Mouse (Mus musculus): ENCODE results near the gene Myt1l.

Gene Myt1l

GRCm38 (mm10) chr12:29528031-29528771, at the start of gene Myt1l:
TSS of gene Myt1l (plus strand) at chr12:29528384.
- no peak for DNase-seq (ENCODE audit: low read depth, low spot score)

GRCm38 (mm10) chr12:29486424-29487035, 41.7 kb upstream of the Myt1l start:
- DNase-seq (ENCODE audit: low read depth, low spot score) = no peak

- DNase-seq (ENCODE audit: low read depth, low spot score) = no peak
These were observed 1.9 kb upstream of the Myt1l start for GRCm38 (mm10) chr12:29526236-29526644.

DNA sequence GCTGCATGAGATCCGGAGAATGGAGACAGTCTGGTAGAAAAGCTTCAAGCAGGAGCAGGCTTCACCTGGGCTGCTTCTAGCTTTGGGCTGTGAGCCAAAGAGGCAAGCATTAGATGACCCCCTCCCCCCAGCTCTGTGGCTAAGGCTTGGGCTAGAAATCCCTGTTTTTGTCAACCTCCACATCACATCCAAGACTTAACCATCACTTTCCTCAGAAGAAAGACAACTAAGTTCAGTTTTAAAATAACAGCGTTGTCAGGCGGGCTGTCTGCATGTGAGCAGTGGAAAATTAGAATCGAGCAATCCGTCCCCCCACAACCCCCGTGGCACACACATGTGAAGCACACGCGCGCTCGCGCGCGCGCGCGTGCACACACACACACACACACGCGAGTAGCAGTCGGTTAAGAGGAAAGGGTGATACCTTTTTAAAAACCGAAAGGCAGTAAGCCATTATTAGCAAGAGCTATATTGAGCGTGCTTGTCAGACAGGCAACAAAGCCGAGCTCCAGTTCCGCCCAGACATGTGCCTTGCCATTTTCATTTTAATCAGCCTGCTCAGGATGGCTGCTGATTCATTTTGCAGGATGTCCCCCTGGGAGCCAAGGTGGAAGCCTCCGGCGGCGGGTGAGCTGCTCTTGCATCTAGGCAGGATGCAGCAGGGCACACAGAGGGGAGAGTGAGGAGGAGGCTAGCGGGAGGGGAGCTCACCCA, 979 bp upstream of the Myt1l start:
- peak; percentile 62 for DNase-seq (ENCODE audit: low read depth, low spot score)

GRCm38 (mm10) chr12:29530241-29530725, 2.1 kb downstream of the Myt1l start:
- DNase-seq (ENCODE audit: low read depth, low spot score) = peak; percentile 57

DNA sequence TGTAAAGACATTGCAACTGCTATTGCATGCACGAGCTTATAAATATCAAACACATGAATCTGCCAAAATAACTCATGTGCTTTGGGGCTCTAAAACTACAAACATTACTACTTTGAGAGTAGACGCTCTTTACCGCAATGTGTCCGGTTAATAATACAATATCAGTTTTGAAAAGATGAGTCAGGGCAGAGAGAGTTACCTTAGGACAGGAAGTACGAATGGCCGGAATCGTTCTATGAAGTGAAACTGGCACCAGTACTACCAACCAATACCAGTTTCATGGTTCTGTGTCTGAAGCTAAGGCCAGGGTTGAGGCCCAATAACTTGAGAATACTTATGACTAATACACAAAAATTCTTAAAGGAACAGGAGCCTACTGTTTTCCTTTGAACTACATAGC, 2.6 kb downstream of the Myt1l start:
- DNase-seq (ENCODE audit: low read depth, low spot score) = no peak

GRCm38 (mm10) chr12:29533071-29533876, 5.1 kb downstream of the Myt1l start:
- DNase-seq (ENCODE audit: low read depth, low spot score) = no peak

DNA sequence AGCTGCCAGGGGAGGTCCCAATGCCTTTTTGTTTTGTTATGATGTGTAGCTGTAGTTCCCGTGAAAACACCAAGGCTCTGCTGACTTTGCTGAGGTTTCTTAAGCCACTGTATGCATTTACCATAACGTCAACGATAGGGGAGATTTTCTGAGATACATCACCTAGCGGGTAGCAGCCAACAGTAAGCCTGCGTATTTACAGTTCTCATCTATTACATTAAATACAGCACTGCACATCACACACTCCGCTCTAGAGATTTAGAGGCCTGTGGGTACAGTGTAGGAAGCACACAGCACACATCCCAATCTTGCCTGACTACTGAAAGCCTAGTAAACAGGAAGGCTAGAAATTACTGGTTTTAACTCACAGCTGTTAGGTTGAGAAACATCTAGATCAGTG, 6.1 kb downstream of the Myt1l start:
- DNase-seq (ENCODE audit: low read depth, low spot score) = no peak

GRCm38 (mm10) chr12:29534761-29535300, 6.6 kb downstream of the Myt1l start:
- DNase-seq (ENCODE audit: low read depth, low spot score) = peak; percentile 18

GRCm38 (mm10) chr12:29537916-29538315, 9.7 kb downstream of the Myt1l start:
- no peak for DNase-seq (ENCODE audit: low read depth, low spot score)

- DNase-seq (ENCODE audit: low read depth, low spot score) = no peak
These were observed 10.3 kb downstream of the Myt1l start for GRCm38 (mm10) chr12:29538456-29538855.

DNA sequence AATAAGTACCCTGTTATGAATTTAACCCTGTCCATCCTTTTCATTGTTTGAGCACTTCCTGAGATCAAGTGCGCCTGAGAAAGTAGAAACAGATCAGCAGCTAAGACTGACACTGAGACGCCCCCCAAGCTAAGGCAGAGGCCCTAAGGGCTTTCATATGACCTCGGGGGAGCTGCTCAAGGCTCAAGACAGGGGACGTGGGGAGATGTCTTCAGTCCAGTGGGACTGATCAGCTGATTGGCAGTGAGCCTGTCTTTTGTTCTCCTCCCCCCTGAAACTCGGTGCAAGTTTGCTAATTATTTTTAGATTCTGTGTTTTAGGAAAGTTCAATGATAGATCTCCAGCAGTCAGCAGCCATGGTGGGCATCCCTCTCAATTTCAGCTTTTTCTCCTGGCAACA, 10.9 kb downstream of the Myt1l start:
- DNase-seq (ENCODE audit: low read depth, low spot score) = no peak

GRCm38 (mm10) chr12:29540741-29541140, 12.6 kb downstream of the Myt1l start:
- DNase-seq (ENCODE audit: low read depth, low spot score) = no peak

- no peak for DNase-seq (ENCODE audit: low read depth, low spot score)
These were observed 17.9 kb downstream of the Myt1l start for GRCm38 (mm10) chr12:29546073-29546472.

- no peak for DNase-seq (ENCODE audit: low read depth, low spot score)
These were observed 18.9 kb downstream of the Myt1l start for GRCm38 (mm10) chr12:29547112-29547511.

DNA sequence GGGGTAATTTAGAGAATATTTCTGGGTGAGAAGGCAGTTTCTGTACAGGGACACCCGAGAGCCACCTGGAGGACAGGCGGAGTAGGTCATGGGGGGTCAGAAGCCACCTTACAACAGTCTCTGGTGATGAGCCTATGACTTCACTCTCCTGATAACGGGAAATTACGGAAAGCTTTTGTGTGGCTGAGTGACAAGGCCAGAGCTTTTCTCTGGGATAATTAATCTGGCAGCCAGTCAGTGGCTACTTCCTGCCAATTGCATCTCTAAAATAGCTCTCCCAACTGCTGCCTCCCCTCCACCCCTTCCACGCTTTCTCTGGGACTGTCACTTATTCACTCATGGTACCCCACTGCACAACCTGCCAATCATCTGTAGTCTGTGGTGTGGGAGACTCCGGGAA, 19.6 kb downstream of the Myt1l start:
- DNase-seq (ENCODE audit: low read depth, low spot score) = no peak

DNA sequence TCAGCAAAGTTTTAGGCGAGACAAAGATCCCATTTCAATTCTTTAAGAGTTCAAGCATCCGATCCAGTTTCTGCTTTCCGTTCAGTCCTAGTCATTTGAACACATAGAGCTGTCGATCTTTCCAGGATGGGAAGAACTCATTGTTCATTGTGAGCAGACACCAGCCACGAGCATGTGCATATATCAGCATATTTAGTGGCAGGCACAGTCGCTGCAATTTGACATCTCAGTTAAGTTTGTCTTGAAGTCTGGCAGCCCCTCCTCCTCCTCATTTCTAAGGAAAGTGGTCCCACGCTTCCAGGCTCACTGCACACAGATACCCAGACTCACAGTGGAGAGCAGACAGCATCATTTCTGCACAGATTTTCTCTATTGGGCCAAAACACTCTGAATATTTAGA, 25.0 kb downstream of the Myt1l start:
- DNase-seq (ENCODE audit: low read depth, low spot score) = no peak

DNA sequence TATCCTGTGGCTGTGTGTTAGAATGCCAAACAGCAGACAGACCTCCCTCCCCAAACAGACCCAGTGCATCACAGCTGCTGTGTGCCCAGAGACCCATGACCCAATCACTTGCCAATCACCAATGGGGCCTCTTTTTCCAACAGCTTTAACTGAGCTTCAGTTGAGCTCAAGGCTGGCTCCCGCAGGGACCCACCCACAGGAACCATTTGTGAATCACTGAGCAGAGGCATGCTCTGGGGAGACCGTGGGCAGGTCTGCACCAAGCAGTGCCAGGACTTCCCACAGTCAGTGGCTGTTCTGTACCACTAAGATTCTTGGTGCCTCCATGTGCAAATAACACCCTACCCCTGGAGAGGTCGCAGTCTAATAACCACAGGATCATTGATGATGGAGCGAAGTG, 27.5 kb downstream of the Myt1l start:
- DNase-seq (ENCODE audit: low read depth, low spot score) = no peak

DNA sequence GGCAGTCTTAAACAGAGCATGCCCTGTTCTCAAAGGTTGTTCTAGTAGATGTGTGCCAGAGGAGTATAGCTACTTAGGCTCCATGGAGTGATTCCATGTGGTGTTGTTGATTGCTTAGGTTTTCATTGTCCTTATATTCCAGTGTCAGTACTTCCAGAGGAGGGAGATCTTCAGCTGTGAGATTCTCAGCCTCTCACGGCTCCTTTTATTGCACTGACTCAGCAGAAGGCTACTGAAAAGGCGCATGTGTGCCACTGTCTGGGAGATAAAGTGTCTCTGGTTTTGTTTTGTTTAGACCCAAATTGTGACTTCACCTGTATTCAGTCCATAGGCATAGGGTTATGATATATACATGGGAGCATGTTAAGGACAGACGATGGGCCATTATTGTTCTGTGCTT, 28.2 kb downstream of the Myt1l start:
- no peak for DNase-seq (ENCODE audit: low read depth, low spot score)

- DNase-seq (ENCODE audit: low read depth, low spot score) = no peak
These were observed 28.7 kb downstream of the Myt1l start for GRCm38 (mm10) chr12:29556901-29557300.

DNA sequence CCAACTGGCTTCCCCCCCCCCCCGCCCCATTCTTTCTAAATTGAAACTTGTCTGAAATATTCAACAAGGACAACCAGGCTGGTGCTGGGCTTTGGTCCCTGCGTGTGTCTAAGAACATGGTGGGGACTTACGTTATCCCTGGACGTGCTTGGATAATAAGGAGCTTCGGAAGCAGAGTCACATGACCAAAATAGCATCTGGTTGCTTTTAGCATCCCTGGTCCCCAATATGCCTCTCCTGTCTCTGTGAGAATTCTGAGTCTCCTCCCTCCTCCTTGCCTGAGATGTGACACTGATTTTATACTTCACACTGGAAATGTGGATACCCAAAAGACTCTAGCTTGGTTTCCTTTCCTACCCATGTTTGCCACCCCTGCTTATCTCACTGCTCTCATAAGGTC, 31.6 kb downstream of the Myt1l start:
- DNase-seq (ENCODE audit: low read depth, low spot score) = no peak
